Mouse (Mus musculus) thymus, postnatal 0 days (tissue): ENCODE data around the gene Foxo6. TPM values are rescaled to one million over a fixed set of nuclear protein-coding genes. Genes with fewer than 3 reads are reported as not detected.

Source experiments
- DNase-seq: peaks from one replicate; pipeline ENCODE4 v3.0.0-alpha.2; 2015; ENCODE audit warnings: low spot score
- polyA plus RNA-seq: library from polyadenylated mRNA; unstranded; fragments of >200 nt; fragmentation: Nextera tagmentation; extraction: Ambion mirVana; gene quantifications from 2 replicates; pipeline ENCODE4 v1.2.1, GENCODE M21; 2015

Foxo6 gene
- polyA plus RNA-seq = not detected in 2 replicates

- peak; percentile 88 for DNase-seq
Observed at GRCm38 (mm10) chr4:120287290-120288111, at the start of gene Foxo6. Foxo6 (minus strand) TSS chr4:120287349.

GRCm38 (mm10) chr4:120334316-120334715, 47.2 kb upstream of the Foxo6 start:
- no peak for DNase-seq

GRCm38 (mm10) chr4:120332934-120333421, 45.8 kb upstream of the Foxo6 start:
- DNase-seq = no peak

- DNase-seq = no peak
Observed at GRCm38 (mm10) chr4:120332405-120332933, 45.3 kb upstream of the Foxo6 start.

GRCm38 (mm10) chr4:120331992-120332391, 44.8 kb upstream of the Foxo6 start:
- no peak for DNase-seq

- no peak for DNase-seq
Observed at GRCm38 (mm10) chr4:120331541-120331940, 44.4 kb upstream of the Foxo6 start.

GRCm38 (mm10) chr4:120325748-120326147, 38.6 kb upstream of the Foxo6 start:
- no peak for DNase-seq

GRCm38 (mm10) chr4:120325051-120325450, 37.9 kb upstream of the Foxo6 start:
- no peak for DNase-seq

- DNase-seq = no peak
Observed at GRCm38 (mm10) chr4:120323858-120324257, 36.7 kb upstream of the Foxo6 start.

- peak; percentile 30 for DNase-seq
Observed at GRCm38 (mm10) chr4:120323198-120323597, 36.0 kb upstream of the Foxo6 start.

- no peak for DNase-seq
Observed at GRCm38 (mm10) chr4:120317541-120317940, 30.4 kb upstream of the Foxo6 start.

GRCm38 (mm10) chr4:120316716-120317115, 29.6 kb upstream of the Foxo6 start:
- DNase-seq = no peak

GRCm38 (mm10) chr4:120314571-120314970, 27.4 kb upstream of the Foxo6 start:
- DNase-seq = no peak

GRCm38 (mm10) chr4:120313309-120313708, 26.2 kb upstream of the Foxo6 start:
- no peak for DNase-seq

- DNase-seq = no peak
Observed at GRCm38 (mm10) chr4:120304580-120304979, 17.4 kb upstream of the Foxo6 start.

GRCm38 (mm10) chr4:120299287-120299686, 12.1 kb upstream of the Foxo6 start:
- no peak for DNase-seq

GRCm38 (mm10) chr4:120291106-120291822, 4.1 kb upstream of the Foxo6 start:
- DNase-seq = no peak

- no peak for DNase-seq
Observed at GRCm38 (mm10) chr4:120290486-120290885, 3.3 kb upstream of the Foxo6 start.

GRCm38 (mm10) chr4:120289181-120289965, 2.2 kb upstream of the Foxo6 start:
- no peak for DNase-seq

GRCm38 (mm10) chr4:120286761-120287241, 348 bp downstream of the Foxo6 start:
- no peak for DNase-seq

GRCm38 (mm10) chr4:120285730-120286129, 1.4 kb downstream of the Foxo6 start:
- no peak for DNase-seq
